Mouse (Mus musculus): ENCODE data around the gene Gm20517.

DNA sequence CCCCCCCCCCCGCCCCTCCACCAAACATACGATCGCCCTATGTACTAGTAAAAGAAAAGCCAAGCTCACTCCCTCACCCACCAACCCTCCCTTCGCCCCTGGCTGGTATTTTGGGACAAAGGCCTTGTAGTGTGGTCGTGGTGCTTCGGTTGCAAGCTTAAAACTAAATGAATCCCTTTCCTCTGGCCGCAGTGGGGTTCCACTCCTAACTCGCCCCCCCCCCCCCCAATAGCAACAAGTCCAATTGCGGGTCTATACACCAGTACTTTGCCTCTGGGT is 16.5 kb upstream of the Gm20517 start:
- TF ChIP-seq CTCF (IDR thresholded peaks at IDR 0.05; ENCODE audit: insufficient read depth, low read depth, low read length) (no peak; the same call in 1 of the 2 replicates), POLR2A (IDR thresholded peaks at IDR 0.05; ENCODE audit: insufficient read depth, low read depth, low read length) (no peak)
